Mouse (Mus musculus): ENCODE measurements around the gene Scpep1.

DNA sequence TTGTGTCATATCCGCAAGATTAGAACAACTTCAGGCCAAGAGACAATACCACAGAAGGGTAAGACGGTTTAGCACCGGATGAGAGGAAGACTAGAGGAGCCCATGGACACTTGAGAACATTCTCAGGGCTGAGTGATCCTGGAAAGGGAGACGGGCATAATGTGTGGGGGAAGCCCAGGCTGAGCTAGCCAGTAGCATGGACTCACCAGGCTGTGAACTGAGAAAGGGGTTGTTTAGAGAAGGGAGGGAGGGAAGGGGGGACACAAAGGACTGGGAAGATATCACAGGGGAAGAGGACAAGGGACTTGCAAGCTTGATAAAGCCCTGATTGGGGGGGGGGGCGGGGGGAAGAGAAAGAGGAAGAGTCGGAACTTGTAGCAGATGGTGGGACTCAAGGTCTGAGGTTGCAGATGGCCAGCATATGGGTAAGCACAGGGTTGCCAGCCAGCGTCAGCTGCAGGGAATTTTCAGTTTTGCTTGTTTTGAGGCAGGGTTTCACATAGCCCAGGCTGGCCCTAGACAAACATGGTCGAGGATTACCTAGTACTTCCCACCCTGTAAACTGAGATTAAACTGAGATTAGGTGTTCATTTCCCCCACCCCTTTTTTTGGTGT lies 9.2 kb downstream of the Scpep1 start:
- no peak for TF ChIP-seq CTCF (IDR thresholded peaks at IDR 0.05; ENCODE audit: low read depth)
- TF ChIP-seq EP300 (optimal IDR thresholded peaks at IDR 0.05), result no peak

All from stomach, postnatal 0 days (tissue).